In genomic region chr17:36020191-36021073, GRCm38 (mm10) we compare ENCODE assay signal across 9 mouse cellular contexts. TPM values are rescaled to one million over a fixed set of nuclear protein-coding genes. Genes with fewer than 3 reads are reported as not detected.
A peak's percentile ranks its signal among the peaks of the same experiment; 100 is the strongest.
DNase-seq lines count a peak whose midpoint lies in the region; ATAC-seq and TF ChIP-seq lines count a peak whose summit lies in the region.
"Had no signal": no experiment of that assay in that cellular context is flagged by ENCODE, and none has a peak within 500 bp of the region (broad histone marks: within the 10 kb centered on the region; RNA-seq: fewer than 3 reads in every experiment).

H2-T24 (minus strand) TSS chr17:36020560.

- TF ChIP-seq CTCF in forebrain, postnatal 0 days (IDR thresholded peaks at IDR 0.05; ENCODE audit: low read depth), result peak; percentile 41; the same call in 1 of the 2 replicates
- peak; percentile 19; the same call in 1 of the 2 replicates for TF ChIP-seq CTCF in small intestine, adult 2 months (IDR thresholded peaks at IDR 0.05; ENCODE audit: extremely low read depth, insufficient read length, insufficient replicate concordance, low read depth, low read length)

- no peaks in the 10 kb centered on the region for H3K4me1 ChIP-seq in forebrain, postnatal 0 days (ENCODE audit: insufficient read depth)
- 0 out of 2 replicates have a peak, but pooled peaks cover 6% of the 10 kb centered on the region for H3K4me1 ChIP-seq in forebrain, embryonic 12.5 days
- peaks cover 13% of the 10 kb centered on the region for H3K4me1 ChIP-seq in lung, embryonic 15.5 days
- H3K4me1 ChIP-seq in small intestine, adult 2 months (ENCODE audit: control insufficient read depth, insufficient read depth, insufficient read length, low read length), result peaks cover 22% of the 10 kb centered on the region

- 43% methylated on average over 15 of the region's 15 CpGs for WGBS in forebrain, postnatal 0 days
- 44% methylated on average over 15 of the region's 15 CpGs for WGBS in forebrain, embryonic 12.5 days
- 24% methylated on average over 15 of the region's 15 CpGs for WGBS in lung, embryonic 15.5 days
- WGBS in small intestine, adult 2 months, result 20% methylated on average over 15 of the region's 15 CpGs

- peaks cover 4% of the 10 kb centered on the region; the same call in 1 of the 2 replicates for H3K36me3 ChIP-seq in forebrain, postnatal 0 days (ENCODE audit: insufficient read depth)
- H3K36me3 ChIP-seq in forebrain, embryonic 12.5 days (replicated peaks), result peaks cover 5% of the 10 kb centered on the region
- no peaks in the 10 kb centered on the region for H3K36me3 ChIP-seq in lung, embryonic 15.5 days
- peaks cover 11% of the 10 kb centered on the region for H3K36me3 ChIP-seq in small intestine, adult 2 months (ENCODE audit: control insufficient read depth, insufficient read depth, low read length)

- ATAC-seq in forebrain, postnatal 0 days, result peak; percentile 38; the same call in 1 of the 2 replicates
- no peak for ATAC-seq in forebrain, embryonic 12.5 days (ENCODE audit: low FRiP score)
- ATAC-seq in lung, embryonic 15.5 days (ENCODE audit: borderline replicate concordance, extremely low read depth, low FRiP score, low TSS enrichment), result peak; percentile 63; the same call in 1 of the 2 replicates

- no peaks in the 10 kb centered on the region for H3K27me3 ChIP-seq in forebrain, postnatal 0 days (ENCODE audit: insufficient read depth, low read length)
- H3K27me3 ChIP-seq in forebrain, embryonic 12.5 days, result no peaks in the 10 kb centered on the region
- H3K27me3 ChIP-seq in lung, embryonic 15.5 days, result no peaks in the 10 kb centered on the region
- H3K27me3 ChIP-seq in small intestine, adult 2 months (ENCODE audit: control insufficient read depth, insufficient read depth, low read length), result no peaks in the 10 kb centered on the region
- H3K27me3 ChIP-seq: midbrain, embryonic 12.5 days had no signal

- H3K4me2 ChIP-seq in forebrain, postnatal 0 days (ENCODE audit: low read depth), result no peak within 1 kb of the TSS
- no peak within 1 kb of the TSS for H3K4me2 ChIP-seq in forebrain, embryonic 12.5 days
- H3K4me2 ChIP-seq in lung, embryonic 15.5 days, result peak within 1 kb of the TSS; percentile 35
- H3K4me2 ChIP-seq: midbrain, embryonic 12.5 days had no signal

- no peak within 1 kb of the TSS for H3K4me3 ChIP-seq in forebrain, postnatal 0 days (ENCODE audit: low read depth, low read length)
- no peak within 1 kb of the TSS for H3K4me3 ChIP-seq in forebrain, embryonic 12.5 days (replicated peaks)
- H3K4me3 ChIP-seq in lung, embryonic 15.5 days, result peak within 1 kb of the TSS; percentile 8; the same call in 1 of the 2 replicates
- peak within 1 kb of the TSS; percentile 40 for H3K4me3 ChIP-seq in small intestine, adult 2 months (ENCODE audit: low read depth, low read length)
- H3K4me3 ChIP-seq: midbrain, embryonic 12.5 days had no signal

- peak; percentile 10 for DNase-seq in forebrain, postnatal 0 days
- DNase-seq in adrenal gland, postnatal 36 days, result peak; percentile 65 to 85
- DNase-seq in heart, adult 18-20 months, result peak; percentile 88 to 91
- peak; percentile 83 for DNase-seq in kidney, adult 18-20 months
- DNase-seq in cerebellum, postnatal 36 days, result no peak

- H3K27ac ChIP-seq in forebrain, postnatal 0 days (ENCODE audit: low read depth, low read length), result no peak within 1 kb of the TSS
- H3K27ac ChIP-seq in forebrain, embryonic 12.5 days, result no peak within 1 kb of the TSS
- peak within 1 kb of the TSS; percentile 12; the same call in 1 of the 2 replicates for H3K27ac ChIP-seq in lung, embryonic 15.5 days
- peak within 1 kb of the TSS; percentile 88 for H3K27ac ChIP-seq in small intestine, adult 2 months (ENCODE audit: insufficient read depth, low read depth, low read length)
- H3K27ac ChIP-seq: midbrain, embryonic 12.5 days had no signal

- no peak; the same call in 1 of the 2 replicates for TF ChIP-seq POLR2A in small intestine, adult 2 months (IDR thresholded peaks at IDR 0.05; ENCODE audit: low read depth, low read length)

- H3K9ac ChIP-seq in forebrain, postnatal 0 days, result no peak within 1 kb of the TSS
- no peak within 1 kb of the TSS for H3K9ac ChIP-seq in forebrain, embryonic 12.5 days
- H3K9ac ChIP-seq in lung, embryonic 15.5 days, result no peak within 1 kb of the TSS
- H3K9ac ChIP-seq: midbrain, embryonic 12.5 days had no signal

- H3K9me3 ChIP-seq in forebrain, postnatal 0 days (ENCODE audit: low read length), result no peaks in the 10 kb centered on the region
- no peaks in the 10 kb centered on the region for H3K9me3 ChIP-seq in forebrain, embryonic 12.5 days
- no peaks in the 10 kb centered on the region; the same call in 1 of the 2 replicates for H3K9me3 ChIP-seq in lung, embryonic 15.5 days
- H3K9me3 ChIP-seq: midbrain, embryonic 12.5 days had no signal

RNA-seq across cellular contexts. Expression of gene H2-T24, which starts in this region (rescaled TPM):
- 0.33 and 1.0 TPM in 2 replicates for total RNA-seq in forebrain, postnatal 0 days (2014; rRNA removed)
- polyA plus RNA-seq in forebrain, postnatal 0 days (2015; fragmentation: Nextera tagmentation; extraction: Ambion mirVana), result 1.6 and 4.7 TPM in 2 replicates
- polyA plus RNA-seq in forebrain, embryonic 12.5 days (2016; fragmentation: Nextera tagmentation; extraction: Ambion mirVana), result 4.6 and 5.3 TPM in 2 replicates
- total RNA-seq in adrenal gland, postnatal 36 days (2021), result 1 to 10 TPM; 6.5 to 9.3 TPM
- 1 to 10 TPM; 6.5 to 6.7 TPM for total RNA-seq in heart, adult 18-20 months (2021)
- polyA plus RNA-seq in lung, embryonic 15.5 days (2015; fragmentation: Nextera tagmentation; extraction: Ambion mirVana), result 2.2 and 3.2 TPM in 2 replicates
- polyA plus RNA-seq in small intestine, adult 2 months (2012; rRNA removed), result 0.98 and 5.4 TPM in 2 replicates

Comparison
In these comparisons a context has a peak if more than half of its experiments do, and no peak if none do; other contexts are left out.
1. DNase-seq: peak in forebrain, postnatal 0 days (single experiment), adrenal gland, postnatal 36 days (2 of 2), heart, adult 18-20 months (2 of 2) and kidney, adult 18-20 months (single experiment); none in cerebellum, postnatal 36 days (0 of 2).
2. H3K27ac ChIP-seq: peak in lung, embryonic 15.5 days (single experiment) and small intestine, adult 2 months (single experiment); none in forebrain, postnatal 0 days (single experiment) and forebrain, embryonic 12.5 days (single experiment).
3. H3K4me3 ChIP-seq: peak in lung, embryonic 15.5 days (single experiment) and small intestine, adult 2 months (single experiment); none in forebrain, postnatal 0 days (single experiment) and forebrain, embryonic 12.5 days (single experiment).